Mouse (Mus musculus): Measurements from ENCODE around the gene Avpi1. TPM values are rescaled to one million over a fixed set of nuclear protein-coding genes. Genes with fewer than 3 reads are reported as not detected.

Avpi1 gene
- 8.3 TPM for polyA plus RNA-seq (2014; fragmentation: Illumina TruSeq; extraction: RNeasy Lipid Tissue Mini Kit (QIAGEN cat#74804); ENCODE audit: low read depth, low replicate concordance)

DNA sequence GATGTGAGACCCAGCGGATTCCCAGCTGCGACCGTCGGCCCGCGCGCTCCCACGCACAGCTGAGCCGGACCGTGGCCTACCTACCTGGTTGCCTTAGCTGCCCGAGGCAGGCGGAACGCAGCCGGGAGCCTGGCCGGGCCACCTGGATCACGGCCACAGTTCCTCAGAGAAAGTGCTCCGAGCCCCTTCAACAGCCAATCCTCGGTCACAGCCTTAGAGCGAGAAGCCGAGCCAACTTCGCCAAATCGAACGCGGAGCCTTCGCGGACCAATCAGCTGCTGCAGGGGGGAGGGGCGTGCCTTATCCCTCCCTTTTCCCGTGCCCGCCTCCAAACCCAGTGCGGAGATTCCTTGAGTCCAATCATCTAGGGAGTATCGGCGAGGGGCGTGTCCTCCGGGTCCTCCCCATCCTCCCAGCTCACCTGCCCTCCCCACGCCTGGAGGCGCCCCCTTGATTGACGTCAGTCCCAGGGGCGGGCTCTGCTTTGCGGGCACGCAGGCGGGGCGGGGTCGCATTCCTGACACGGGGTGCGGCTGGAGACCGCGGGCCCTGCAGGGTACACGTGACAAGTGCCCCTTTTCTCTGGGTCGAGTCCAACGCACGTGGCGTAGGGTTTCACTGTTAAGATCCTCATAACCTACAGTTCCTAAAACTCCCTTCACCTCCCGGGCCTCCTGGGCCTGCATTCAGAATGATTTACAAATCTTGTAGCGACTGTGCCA lies at the start of gene Avpi1:
Gene Avpi1 (minus strand): TSS at position 273 of the 722 bp plus-strand sequence.

DNA sequence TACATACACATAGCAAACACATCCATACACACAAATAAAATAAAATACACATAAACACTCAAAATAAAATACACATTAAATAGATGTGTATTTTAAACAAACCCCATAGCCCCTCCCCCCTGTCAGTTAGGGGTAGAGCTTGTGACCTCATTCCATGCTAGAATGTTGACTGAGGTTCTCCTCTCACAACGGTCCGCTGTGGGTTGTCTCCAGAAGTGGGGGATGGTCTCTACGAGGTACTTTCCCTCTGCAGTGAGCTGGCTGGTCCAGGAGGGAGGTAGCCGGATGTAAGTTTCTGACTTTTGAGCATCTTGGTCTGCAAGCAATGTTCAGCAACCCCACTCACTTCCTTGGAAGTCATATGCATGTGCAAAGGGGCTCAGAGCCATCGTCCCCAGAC lies 34.9 kb upstream of the Avpi1 start, which contains the start of gene Zfyve27:
Gene Zfyve27 (plus strand): TSS at position 188 of the 400 bp plus-strand sequence.

DNA sequence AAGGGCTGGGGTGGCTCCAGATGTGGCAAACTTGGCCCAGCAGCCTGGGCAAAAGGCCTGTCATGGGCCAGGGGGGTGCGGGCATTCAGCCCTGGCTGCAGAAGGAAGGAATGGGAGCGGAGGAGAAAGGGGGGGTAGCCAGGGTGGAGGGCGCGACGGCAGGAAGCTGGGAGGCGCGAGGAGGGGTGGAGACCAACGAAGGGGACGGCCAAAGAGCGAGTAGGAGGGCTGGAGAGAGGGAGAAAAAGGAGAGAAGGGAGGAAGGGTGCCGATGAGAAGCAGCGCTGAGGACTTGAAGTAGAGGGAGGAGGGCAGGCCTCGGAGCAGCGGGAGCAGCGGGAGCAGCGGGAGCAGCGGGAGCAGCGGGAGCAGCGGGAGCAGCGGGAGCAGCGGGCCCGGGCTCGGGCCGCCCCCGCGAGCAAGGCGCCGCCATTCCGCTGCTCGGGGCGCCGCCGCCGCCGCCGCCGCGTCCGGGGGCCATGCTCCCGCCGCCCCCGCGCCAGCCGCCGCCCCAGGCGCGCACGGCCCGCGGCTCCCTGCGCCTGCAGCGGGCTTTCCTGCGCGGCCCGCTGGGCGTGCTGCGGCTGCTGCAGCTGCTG lies 18.4 kb upstream of the Avpi1 start, which contains the start of gene Marveld1:
Gene Marveld1 (plus strand): TSS at position 231 of the 599 bp plus-strand sequence.

DNA sequence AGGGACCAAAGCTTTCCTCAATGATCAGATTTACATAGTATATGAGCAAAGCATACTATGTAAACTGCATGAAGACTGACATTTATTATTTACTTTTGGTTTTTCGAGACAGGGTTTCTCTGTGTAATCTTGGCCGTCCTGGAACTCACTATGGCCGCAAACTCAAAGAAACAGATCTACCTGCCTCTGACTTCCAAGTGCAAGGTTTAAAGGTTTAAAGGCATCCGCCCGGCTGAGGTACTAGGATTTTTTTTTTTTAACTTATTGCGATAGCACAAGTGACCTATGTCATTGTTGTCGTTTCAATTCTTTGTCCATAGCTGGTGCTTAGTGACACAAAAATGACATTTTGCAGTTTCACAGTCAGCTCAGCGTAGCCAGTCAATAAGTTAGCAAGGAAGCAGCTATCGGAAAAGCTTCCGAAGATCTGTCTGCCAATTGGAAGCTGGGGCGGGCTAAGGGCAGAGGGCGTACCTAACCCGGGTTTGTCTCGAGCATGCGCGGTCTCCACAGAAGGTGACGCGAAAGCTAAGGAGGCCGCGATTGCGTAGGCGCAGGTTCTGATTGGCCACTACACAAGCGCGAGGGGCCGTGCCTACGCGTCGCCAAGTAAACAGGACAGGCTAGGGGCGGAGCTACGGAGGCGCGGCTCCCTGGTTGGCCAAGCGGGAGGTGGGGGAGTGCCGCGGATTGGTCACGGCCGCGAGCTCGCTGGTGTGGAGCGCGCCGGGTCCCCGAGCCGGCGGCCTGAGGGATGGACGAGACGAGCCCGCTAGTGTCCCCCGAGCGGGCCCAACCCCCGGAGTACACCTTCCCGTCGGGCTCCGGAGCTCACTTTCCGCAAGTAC lies 38.9 kb downstream of the Avpi1 start, which contains the start of gene Pi4k2a:
Gene Pi4k2a (plus strand): TSS at position 723 of the 848 bp plus-strand sequence.

DNA sequence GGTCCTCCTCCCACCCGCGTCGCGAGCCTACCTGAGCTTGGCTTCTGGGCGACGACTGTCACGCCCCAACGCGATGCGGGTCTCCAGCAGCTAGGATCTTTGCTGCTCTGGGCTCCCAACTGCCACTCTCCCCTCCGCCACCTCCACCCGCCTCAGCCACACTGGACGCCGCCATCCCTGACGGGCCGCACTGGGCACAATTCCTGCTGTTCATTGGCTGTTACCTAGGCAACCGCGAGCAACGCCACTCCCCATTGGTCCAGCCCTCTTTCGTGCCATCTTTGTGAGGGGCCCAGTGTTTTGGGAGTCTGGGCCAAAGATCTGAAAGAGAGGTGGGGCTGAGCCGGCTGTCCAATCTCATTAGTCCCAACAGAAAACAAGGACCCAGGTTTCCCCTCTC lies 42.7 kb downstream of the Avpi1 start, which contains the start of gene Morn4:
Gene Morn4 (minus strand): TSS at position 192 of the 400 bp plus-strand sequence.

Other genes with a start within 250 kb of the Avpi1 start
- 0.70 TPM for gene Rrp12, start 232.9 kb downstream of the Avpi1 start, polyA plus RNA-seq (2014; fragmentation: Illumina TruSeq; extraction: RNeasy Lipid Tissue Mini Kit (QIAGEN cat#74804); ENCODE audit: low read depth, low replicate concordance)
- 980 TPM for gene Pgam1, start 217.1 kb downstream of the Avpi1 start, polyA plus RNA-seq (2014; fragmentation: Illumina TruSeq; extraction: RNeasy Lipid Tissue Mini Kit (QIAGEN cat#74804); ENCODE audit: low read depth, low replicate concordance)
- gene Exosc1, start 195.6 kb downstream of the Avpi1 start, polyA plus RNA-seq (2014; fragmentation: Illumina TruSeq; extraction: RNeasy Lipid Tissue Mini Kit (QIAGEN cat#74804); ENCODE audit: low read depth, low replicate concordance): 33.2 TPM
- gene Zdhhc16, start 195.6 kb downstream of the Avpi1 start, polyA plus RNA-seq (2014; fragmentation: Illumina TruSeq; extraction: RNeasy Lipid Tissue Mini Kit (QIAGEN cat#74804); ENCODE audit: low read depth, low replicate concordance): 30.8 TPM
- gene Mms19, start 147.9 kb downstream of the Avpi1 start, polyA plus RNA-seq (2014; fragmentation: Illumina TruSeq; extraction: RNeasy Lipid Tissue Mini Kit (QIAGEN cat#74804); ENCODE audit: low read depth, low replicate concordance): 13.2 TPM
- 0.52 TPM for gene Ubtd1, start 147.3 kb downstream of the Avpi1 start, polyA plus RNA-seq (2014; fragmentation: Illumina TruSeq; extraction: RNeasy Lipid Tissue Mini Kit (QIAGEN cat#74804); ENCODE audit: low read depth, low replicate concordance)
- gene Ankrd2, start 93.1 kb downstream of the Avpi1 start, polyA plus RNA-seq (2014; fragmentation: Illumina TruSeq; extraction: RNeasy Lipid Tissue Mini Kit (QIAGEN cat#74804); ENCODE audit: low read depth, low replicate concordance): not detected
- gene Hoga1, start 83.4 kb downstream of the Avpi1 start, polyA plus RNA-seq (2014; fragmentation: Illumina TruSeq; extraction: RNeasy Lipid Tissue Mini Kit (QIAGEN cat#74804); ENCODE audit: low read depth, low replicate concordance): 0.35 TPM
- gene 4933411K16Rik, start 76.8 kb downstream of the Avpi1 start, polyA plus RNA-seq (2014; fragmentation: Illumina TruSeq; extraction: RNeasy Lipid Tissue Mini Kit (QIAGEN cat#74804); ENCODE audit: low read depth, low replicate concordance): not detected
- 2.4 TPM for gene Morn4, start 42.7 kb downstream of the Avpi1 start, polyA plus RNA-seq (2014; fragmentation: Illumina TruSeq; extraction: RNeasy Lipid Tissue Mini Kit (QIAGEN cat#74804); ENCODE audit: low read depth, low replicate concordance)
- 13.7 TPM for gene Pi4k2a, start 38.6 kb downstream of the Avpi1 start, polyA plus RNA-seq (2014; fragmentation: Illumina TruSeq; extraction: RNeasy Lipid Tissue Mini Kit (QIAGEN cat#74804); ENCODE audit: low read depth, low replicate concordance)
- 11.5 TPM for gene Marveld1, start 18.3 kb upstream of the Avpi1 start, polyA plus RNA-seq (2014; fragmentation: Illumina TruSeq; extraction: RNeasy Lipid Tissue Mini Kit (QIAGEN cat#74804); ENCODE audit: low read depth, low replicate concordance)
- 8.1 TPM for gene Zfyve27, start 34.9 kb upstream of the Avpi1 start, polyA plus RNA-seq (2014; fragmentation: Illumina TruSeq; extraction: RNeasy Lipid Tissue Mini Kit (QIAGEN cat#74804); ENCODE audit: low read depth, low replicate concordance)
- gene Sfrp5, start 73.2 kb upstream of the Avpi1 start, polyA plus RNA-seq (2014; fragmentation: Illumina TruSeq; extraction: RNeasy Lipid Tissue Mini Kit (QIAGEN cat#74804); ENCODE audit: low read depth, low replicate concordance): not detected
- gene Golga7b, start 118.5 kb upstream of the Avpi1 start, polyA plus RNA-seq (2014; fragmentation: Illumina TruSeq; extraction: RNeasy Lipid Tissue Mini Kit (QIAGEN cat#74804); ENCODE audit: low read depth, low replicate concordance): 0.64 TPM